Mouse (Mus musculus): ENCODE results near the gene M1ap.

M1ap gene

DNA sequence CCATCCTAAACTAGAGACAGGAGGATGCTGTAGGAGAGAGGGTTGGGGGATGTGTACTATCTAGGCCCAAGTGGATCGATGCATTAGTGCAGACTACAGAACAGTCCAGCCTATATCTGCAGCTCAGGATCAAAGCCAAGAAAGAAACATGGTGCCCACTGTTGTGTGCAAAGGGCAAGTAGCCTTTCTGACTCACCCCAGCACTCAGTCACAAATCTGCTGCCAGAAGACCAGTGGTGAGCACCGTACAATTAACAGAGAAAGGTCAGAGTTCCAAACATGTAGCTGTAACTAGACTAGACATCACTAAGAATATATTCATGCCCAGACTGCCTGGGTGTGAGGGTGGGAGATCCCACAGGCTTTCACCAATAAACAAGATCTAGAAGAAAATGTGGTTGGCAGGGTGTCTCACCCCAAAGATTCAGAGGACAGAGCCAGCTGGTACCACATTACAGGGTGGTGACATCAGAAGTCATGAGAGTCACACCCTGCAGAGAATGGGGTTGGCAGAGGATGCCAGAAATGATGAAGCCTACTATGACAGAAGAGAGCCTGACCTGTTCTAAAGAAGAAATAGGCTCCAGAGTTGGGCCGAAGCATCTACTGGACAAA, 12.0 kb upstream of the M1ap start:
- in situ Hi-C loops (cut with MboI, MseI) = no loop called here

DNA sequence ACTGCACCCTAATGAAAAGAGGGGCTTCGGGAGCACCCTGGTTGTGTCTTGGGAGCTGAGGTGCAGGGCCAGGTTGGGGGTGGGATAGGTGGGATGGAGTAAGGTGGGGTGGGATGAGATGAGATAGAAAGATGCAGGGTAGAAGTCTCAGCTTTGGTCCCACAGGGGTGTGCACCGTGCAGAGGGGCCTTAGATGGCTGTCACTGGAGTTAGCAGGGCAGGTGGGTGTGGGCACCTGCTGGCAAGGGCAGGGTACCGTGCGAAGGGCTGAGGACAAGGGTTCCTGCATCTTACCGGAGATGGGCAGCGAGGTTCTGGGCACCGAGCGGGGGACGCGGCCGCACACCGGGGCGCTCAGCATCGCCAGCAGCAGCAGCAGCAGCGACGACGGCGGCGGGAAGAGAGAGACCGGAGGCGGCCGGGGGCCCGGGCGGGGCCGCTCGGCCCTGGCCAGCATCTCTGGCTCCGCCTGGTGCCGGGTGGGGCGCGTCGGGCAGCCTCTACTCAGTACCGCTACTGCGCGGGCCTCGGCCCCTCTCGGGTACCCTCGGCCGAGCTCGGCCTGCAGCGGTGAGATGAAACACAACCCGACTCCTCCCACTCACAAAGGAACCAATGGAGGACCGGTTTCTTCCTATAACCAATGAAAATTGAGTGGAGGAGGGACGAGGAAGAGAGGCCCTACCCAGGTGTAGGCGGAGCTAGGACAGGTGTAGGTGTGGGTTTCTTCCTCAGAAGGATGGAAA, 7.4 kb upstream of the M1ap start, which contains the start of gene Sema4f:
TSS of gene Sema4f (minus strand) at position 603 of the 746 bp plus-strand sequence.
- in situ Hi-C loops (cut with MboI, MseI) = no loop called here

- in situ Hi-C loops (cut with MboI, MseI) = no loop called here
Observed at GRCm38 (mm10) chr6:82940765-82941164, 5.9 kb upstream of the M1ap start.

DNA sequence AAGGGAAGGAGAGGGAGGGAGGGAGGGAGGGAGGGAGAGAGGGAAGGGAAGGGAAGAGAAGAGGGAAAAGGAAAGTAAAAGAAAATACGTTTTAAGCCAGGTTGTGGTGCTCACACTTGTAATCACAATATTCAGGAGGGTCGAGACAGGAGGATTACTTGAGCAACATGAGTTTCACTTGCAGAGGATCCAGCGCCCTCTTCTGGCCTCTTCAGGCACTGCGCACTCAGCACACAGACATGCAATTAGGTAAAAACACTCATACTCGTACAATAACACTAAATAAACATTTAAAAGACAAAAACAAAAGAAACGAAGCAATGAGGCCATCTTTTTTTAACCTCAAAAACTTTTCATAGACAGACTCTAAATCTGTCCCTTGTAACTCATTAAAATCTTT, 952 bp upstream of the M1ap start:
- in situ Hi-C loops (cut with MboI, MseI) = no loop called here

- in situ Hi-C loops (cut with MboI, MseI) = no loop called here
Observed at GRCm38 (mm10) chr6:82956553-82957251, 10.0 kb downstream of the M1ap start.

- in situ Hi-C loops (cut with MboI, MseI) = no loop called here
Observed at GRCm38 (mm10) chr6:82961664-82962063, 15.0 kb downstream of the M1ap start.

DNA sequence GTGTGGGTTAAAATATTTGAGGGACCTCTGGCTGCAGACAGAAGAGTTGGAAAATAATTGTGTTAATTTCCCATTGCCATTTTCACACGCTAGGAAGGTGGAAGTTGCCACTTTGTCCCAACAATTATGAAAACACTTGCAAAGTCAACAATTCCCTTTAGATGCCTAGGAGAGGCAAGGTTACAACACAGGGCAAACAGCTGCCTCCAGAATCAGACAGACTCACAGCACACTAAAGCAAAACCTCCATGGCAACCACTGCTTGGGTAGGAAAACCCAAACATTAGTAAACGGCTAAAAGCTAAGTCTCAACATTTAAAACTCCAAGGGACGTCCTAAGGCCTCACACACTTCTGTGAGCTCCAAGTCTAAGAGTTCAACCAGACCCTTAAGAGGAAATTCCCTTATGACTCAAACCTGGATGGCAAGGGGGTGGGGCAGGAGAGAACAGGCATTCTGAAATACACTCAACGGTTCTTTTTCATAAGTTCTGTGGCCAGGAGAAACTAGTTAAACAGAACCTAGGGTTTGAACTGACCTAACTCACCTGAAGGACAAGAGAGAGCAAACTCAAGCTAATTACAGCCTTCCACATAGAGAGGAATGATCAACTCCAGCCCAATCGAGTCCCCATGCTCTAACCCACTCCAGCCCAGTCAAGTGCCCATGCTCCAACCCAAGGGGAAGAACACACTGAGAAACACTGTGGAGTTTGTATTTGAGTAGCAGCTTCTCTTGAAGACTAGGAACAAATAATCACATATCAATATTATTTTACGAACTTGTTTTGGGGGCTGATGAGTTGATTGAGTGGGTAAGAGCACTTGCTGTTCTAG, 22.8 kb downstream of the M1ap start:
- in situ Hi-C loops (cut with MboI, MseI) = loop anchor here (5.0 kb wide), 1 partner anchor 57 kb away; no protein-coding TSS in a partner anchor

- in situ Hi-C loops (cut with MboI, MseI) = loop anchor here (5.0 kb wide), 1 partner anchor 59 kb away; no protein-coding TSS in a partner anchor
Observed at GRCm38 (mm10) chr6:82971031-82971430, 24.3 kb downstream of the M1ap start.

DNA sequence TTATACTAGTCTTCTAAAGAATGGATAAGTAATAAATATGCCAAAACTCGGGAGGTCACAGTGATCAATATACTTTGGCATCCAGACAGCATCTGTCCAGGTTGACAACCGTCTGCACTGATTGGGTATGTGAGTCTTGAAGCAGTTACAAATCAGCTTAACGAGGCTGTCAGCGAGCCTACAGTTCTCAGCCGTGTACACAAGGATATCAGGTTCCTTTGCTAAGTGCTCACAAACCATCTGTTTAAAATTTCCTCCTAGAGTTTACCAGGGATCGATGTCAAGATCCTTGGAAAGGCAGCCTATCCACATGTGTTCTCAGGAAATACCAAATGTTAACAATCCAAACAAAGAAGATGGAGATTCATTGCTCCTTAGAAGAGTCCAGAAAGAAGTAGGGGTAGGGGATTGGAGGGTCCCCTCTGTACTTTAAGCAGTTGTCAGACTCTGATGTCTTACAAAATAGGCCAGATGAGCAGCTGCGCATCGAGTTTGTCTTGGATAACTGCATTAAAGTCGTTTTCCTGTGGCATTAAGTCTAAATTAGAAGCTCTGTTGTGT, 40.8 kb downstream of the M1ap start:
- in situ Hi-C loops (cut with MboI, MseI) = no loop called here

GRCm38 (mm10) chr6:82993696-82994095, 47.0 kb downstream of the M1ap start:
- in situ Hi-C loops (cut with MboI, MseI) = no loop called here

GRCm38 (mm10) chr6:82994372-82994771, 47.7 kb downstream of the M1ap start:
- in situ Hi-C loops (cut with MboI, MseI) = no loop called here

- in situ Hi-C loops (cut with MboI, MseI) = loop anchor here (5.0 kb wide), 2 partner anchors 165 to 285 kb away; no protein-coding TSS in a partner anchor
Observed at GRCm38 (mm10) chr6:82996740-82997315, 50.1 kb downstream of the M1ap start.

- in situ Hi-C loops (cut with MboI, MseI) = loop anchor here (5.0 kb wide), 2 partner anchors 165 to 285 kb away; no protein-coding TSS in a partner anchor
Observed at GRCm38 (mm10) chr6:82997511-82998102, 50.9 kb downstream of the M1ap start.

GRCm38 (mm10) chr6:82998326-82998725, 51.6 kb downstream of the M1ap start:
- in situ Hi-C loops (cut with MboI, MseI) = loop anchor here (5.0 kb wide), 2 partner anchors 164 to 284 kb away; no protein-coding TSS in a partner anchor

DNA sequence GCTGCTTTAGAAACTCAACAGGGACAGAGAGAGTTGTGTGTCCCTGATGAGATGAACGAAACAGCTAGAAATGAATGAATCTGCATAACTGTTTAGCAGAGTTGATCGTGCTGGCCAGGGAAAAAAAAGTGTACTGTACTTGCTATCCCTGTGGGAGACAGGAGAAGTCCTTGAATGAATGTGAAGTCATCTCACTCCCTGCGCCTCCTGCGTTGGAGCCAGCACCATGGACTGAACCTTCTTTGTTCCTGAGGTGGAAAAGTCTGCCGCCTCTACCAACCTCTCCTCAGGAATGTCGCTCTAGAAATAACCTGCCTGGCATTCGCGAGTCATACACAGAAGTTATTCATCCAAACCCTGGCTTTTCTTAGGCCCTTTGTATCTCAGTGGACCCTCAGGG, 53.3 kb downstream of the M1ap start:
- in situ Hi-C loops (cut with MboI, MseI) = loop anchor here (5.0 to 25.0 kb wide), 3 partner anchors 162 to 987 kb away; no protein-coding TSS in a partner anchor

GRCm38 (mm10) chr6:83003082-83003481, 56.4 kb downstream of the M1ap start:
- in situ Hi-C loops (cut with MboI, MseI) = loop anchor here (25.0 kb wide), 1 partner anchor 984 kb away; no protein-coding TSS in a partner anchor

- in situ Hi-C loops (cut with MboI, MseI) = loop anchor here (25.0 kb wide), 1 partner anchor 983 kb away; no protein-coding TSS in a partner anchor
Observed at GRCm38 (mm10) chr6:83003850-83004249, 57.1 kb downstream of the M1ap start.

- in situ Hi-C loops (cut with MboI, MseI) = loop anchor here (25.0 kb wide), 1 partner anchor 983 kb away; no protein-coding TSS in a partner anchor
Observed at GRCm38 (mm10) chr6:83004309-83004708, 57.6 kb downstream of the M1ap start.

DNA sequence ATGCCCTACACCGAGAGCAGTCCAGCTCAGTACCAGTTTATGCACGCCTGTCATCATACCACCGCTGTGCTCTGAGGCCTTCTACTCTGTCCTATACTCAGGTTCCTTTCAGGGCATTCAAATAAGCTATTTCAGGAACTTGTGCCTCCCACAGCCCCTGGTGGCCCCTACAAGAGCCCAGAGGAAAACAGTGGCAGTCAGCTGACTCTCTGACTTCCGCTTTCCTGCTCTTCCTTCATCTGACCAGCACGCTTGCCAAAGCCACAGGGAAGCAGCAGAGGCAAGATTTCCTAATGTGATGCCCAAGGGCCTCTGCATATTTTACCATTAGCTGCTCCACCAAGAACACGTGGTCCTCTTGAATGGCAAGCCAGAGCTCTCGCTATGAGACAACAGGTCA, 58.2 kb downstream of the M1ap start:
- in situ Hi-C loops (cut with MboI, MseI) = loop anchor here (5.0 to 25.0 kb wide), 2 partner anchors 42 to 982 kb away; no protein-coding TSS in a partner anchor

Data from T-helper 2 cell (primary cell).